Mouse (Mus musculus): ENCODE measurements at regions not wholly inside any gene's neighbourhood (a gene's known extent, or its start where the extent isn't known, plus 50 kb on each side); places are given as distances from the start of the nearest gene placed in this dataset.
A peak's percentile ranks its signal among the peaks of the same experiment; 100 is the strongest.

- Histone ChIP-seq H3K4me2 (no peak overlapping the region), H3K9ac (no peak overlapping the region), H3K27ac (ENCODE audit: low read depth) (no peak overlapping the region), H3K4me1 (ENCODE audit: insufficient read depth) (no peaks in the 10 kb centered on the region), H3K9me3 (ENCODE audit: low read depth, low read length) (no peaks in the 10 kb centered on the region), H3K36me3 (ENCODE audit: insufficient read depth) (no peaks in the 10 kb centered on the region), H3K27me3 (ENCODE audit: insufficient read depth, low read length) (no peaks in the 10 kb centered on the region), H3K4me3 (ENCODE audit: low read depth, low read length) (no peak overlapping the region)
- ATAC-seq (ENCODE audit: insufficient read depth), result no peak
- no peak for DNase-seq
- no peak for TF ChIP-seq CTCF (IDR thresholded peaks at IDR 0.05; ENCODE audit: low read depth)
- 57% methylated on average over 4 of the region's 4 CpGs for WGBS
Observed at GRCm38 (mm10) chr6:73792207-73792606, 322.7 kb upstream of the 4931417E11Rik start.

- Histone ChIP-seq H3K4me3 (ENCODE audit: low read depth, low read length) (no peak overlapping the region), H3K27ac (ENCODE audit: low read depth) (no peak overlapping the region), H3K4me2 (no peak overlapping the region), H3K4me1 (ENCODE audit: insufficient read depth) (no peaks in the 10 kb centered on the region), H3K9ac (no peak overlapping the region), H3K27me3 (ENCODE audit: insufficient read depth, low read length) (no peaks in the 10 kb centered on the region), H3K9me3 (ENCODE audit: low read depth, low read length) (no peaks in the 10 kb centered on the region), H3K36me3 (ENCODE audit: insufficient read depth) (no peaks in the 10 kb centered on the region)
- TF ChIP-seq CTCF (IDR thresholded peaks at IDR 0.05; ENCODE audit: low read depth), result no peak
- WGBS, result 20% methylated on average over 3 of the region's 3 CpGs
- DNase-seq, result peak; percentile 57
- peak; percentile 75; the same call in 1 of the 2 replicates for ATAC-seq (ENCODE audit: insufficient read depth)
Observed at GRCm38 (mm10) chr6:73756207-73756815, 286.8 kb upstream of the 4931417E11Rik start.

Measured in lung, embryonic 14.5 days (tissue).